Mouse (Mus musculus): Measurements from ENCODE around the gene Relb.
A peak's percentile ranks its signal among the peaks of the same experiment; 100 is the strongest.

Relb gene

GRCm38 (mm10) chr7:19629361-19629734 is at the start of gene Relb:
Relb (minus strand) TSS chr7:19629438.
- DNase-seq (ENCODE audit: low spot score) = peak; percentile 84

DNA sequence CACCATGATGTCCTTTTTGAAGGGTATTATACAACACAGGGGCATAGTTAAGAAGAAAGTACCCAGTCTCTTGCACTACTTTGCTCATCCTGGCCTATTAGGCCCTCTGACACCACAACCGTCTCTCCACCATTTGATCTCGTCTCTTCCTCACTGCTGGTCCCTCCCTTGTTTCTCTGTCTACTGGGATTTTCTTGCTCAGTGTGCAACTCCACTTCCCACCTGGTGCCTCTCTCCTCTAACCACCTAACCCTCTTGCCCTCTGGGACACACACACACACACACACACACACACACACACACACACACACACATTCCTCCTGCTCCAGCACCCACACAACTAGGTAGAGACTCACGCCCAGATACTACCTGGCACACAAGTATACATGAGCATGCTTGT is 49.7 kb upstream of the Relb start:
- DNase-seq (ENCODE audit: low spot score) = no peak

- DNase-seq (ENCODE audit: low spot score) = no peak
These were observed 48.6 kb upstream of the Relb start, which contains the start of gene Apoc2 for GRCm38 (mm10) chr7:19677872-19678271. Apoc2 (minus strand) TSS chr7:19677941.

GRCm38 (mm10) chr7:19676662-19677061 is 47.4 kb upstream of the Relb start:
- DNase-seq (ENCODE audit: low spot score) = no peak

DNA sequence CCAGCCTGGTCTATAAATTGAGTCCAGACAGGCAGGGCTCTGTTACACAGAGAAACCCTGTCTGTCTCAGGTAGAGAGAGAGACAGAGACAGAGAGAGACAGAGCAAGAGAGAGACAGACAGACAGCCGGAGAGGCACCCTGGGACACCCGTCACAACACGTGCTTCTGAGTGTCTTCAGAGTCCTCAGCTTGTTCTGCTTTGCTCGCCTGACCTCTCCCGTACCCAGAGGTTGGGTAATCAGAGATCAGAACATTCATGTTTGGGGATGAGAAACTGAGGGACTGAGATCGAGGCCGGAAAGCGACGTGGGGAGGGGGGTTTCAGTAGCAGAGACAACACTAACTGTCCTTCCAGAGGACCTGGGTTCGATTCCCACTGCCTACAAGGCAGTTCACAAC is 46.6 kb upstream of the Relb start:
- DNase-seq (ENCODE audit: low spot score) = no peak

DNA sequence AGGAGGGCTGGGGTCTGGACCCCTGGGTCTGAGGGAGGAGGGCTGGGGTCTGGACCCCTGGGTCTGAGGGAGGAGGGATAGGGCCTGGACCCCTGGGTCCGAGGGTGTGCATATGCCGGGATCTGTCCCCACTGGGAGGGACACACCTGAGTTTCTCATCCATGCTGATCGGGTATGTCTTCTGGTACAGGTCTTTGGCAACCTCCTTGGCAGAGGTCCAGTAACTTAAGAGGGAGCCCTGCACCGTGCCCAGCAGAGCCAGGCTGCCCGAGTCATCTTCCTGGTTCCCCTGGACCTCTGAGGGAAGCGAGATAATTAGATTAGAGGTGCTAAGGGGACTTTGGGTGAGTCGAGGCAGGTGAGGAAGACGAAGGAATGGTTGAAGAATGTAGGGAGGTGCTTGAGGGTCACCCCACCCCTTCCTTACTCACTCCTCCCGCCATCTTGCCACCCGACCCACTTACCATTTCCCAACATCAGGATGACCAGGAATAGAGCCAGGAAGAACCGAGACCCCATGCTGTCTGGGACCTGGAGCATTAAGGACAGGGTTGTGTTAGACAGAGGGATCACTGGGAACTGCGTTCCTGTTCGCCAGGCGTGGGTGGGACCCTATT is 44.0 kb upstream of the Relb start:
- no peak for DNase-seq (ENCODE audit: low spot score)

DNA sequence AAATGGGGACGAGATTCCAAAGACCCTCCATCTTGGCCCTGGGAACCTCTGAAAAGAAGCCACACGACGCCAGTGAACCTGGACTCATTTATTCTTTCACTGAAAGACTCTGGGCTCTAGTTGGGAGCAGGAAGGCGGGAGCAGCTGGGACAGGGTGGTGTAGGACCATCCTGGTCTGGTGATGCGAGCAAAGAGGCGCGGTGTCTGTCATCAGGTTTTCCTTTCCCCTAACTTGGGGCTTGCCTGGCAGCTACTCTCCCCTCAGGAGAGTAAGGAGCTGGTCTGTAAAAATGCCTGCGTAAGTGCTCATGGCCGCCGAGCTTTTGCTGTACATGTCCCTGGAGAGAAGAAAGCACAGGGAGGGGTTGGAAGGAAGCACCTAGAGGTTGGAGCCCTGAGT is 42.3 kb upstream of the Relb start:
- DNase-seq (ENCODE audit: low spot score) = no peak

- peak; percentile 85 for DNase-seq (ENCODE audit: low spot score)
These were observed 39.9 kb upstream of the Relb start for GRCm38 (mm10) chr7:19668947-19669721.

GRCm38 (mm10) chr7:19667434-19667833 is 38.2 kb upstream of the Relb start:
- DNase-seq (ENCODE audit: low spot score) = no peak

DNA sequence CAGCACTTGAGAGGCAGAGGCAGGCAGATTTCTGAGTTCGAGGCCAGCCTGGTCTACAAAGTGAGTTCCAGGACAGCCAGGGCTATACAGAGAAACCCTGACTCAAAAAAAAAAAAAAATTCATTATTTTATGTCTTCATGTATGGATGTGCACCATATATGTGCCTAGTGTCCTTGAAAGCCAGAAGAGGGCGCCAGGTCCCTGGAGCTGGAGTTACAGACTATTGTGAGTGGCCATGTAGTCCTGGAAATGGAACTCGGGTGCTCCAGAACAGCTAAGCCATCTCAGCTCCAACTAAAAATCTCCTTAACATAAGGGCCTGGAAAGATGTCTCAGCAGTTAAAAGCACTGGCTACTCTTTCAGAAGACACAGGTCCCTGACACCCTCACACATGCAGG is 37.5 kb upstream of the Relb start:
- no peak for DNase-seq (ENCODE audit: low spot score)

DNA sequence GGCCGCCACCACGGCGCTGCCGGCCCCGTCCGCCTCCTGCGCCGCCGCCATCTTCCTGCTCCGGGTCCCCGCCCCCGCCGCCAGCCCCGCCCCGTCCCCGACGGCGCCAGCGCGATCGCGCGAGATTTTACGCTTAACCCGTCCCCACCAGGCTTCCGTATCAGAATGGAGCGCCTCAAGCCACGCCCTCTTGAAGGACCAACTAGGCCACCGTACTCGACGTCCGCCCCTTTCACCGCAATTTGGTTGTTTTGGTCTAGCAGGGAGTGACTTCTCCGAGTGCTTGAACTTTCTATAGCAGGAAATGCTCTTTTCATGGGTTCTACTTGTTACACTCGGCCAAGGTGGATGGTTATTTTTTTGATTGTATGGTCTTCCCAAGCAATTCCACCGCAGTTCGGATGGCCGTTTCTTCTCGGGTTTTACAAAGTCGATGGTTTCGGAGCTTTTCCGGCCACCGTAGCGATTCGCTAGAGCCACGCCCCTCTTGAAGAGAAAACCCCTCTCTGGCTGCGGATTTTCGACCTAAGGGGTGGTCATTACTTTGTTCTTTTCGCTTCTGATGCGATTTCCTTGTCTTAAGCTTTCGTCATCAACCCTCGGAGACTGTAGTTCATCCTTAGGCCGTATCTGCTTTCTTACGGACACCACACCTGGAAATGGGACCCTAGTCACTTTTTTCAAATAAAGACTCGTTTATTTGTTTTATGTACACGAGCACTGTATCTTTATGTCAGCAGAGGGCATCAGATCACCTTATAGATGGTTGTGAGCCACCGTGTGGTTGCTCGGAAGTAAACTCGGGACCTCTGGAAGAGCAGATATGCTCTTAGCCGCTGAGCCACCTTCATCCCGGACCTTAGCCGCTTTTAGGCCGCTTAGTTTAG is 36.0 kb upstream of the Relb start, which contains the start of gene Clptm1:
TSS of gene Clptm1 (minus strand) at position 79 of the 887 bp plus-strand sequence.
- DNase-seq (ENCODE audit: low spot score) = peak; percentile 95

DNA sequence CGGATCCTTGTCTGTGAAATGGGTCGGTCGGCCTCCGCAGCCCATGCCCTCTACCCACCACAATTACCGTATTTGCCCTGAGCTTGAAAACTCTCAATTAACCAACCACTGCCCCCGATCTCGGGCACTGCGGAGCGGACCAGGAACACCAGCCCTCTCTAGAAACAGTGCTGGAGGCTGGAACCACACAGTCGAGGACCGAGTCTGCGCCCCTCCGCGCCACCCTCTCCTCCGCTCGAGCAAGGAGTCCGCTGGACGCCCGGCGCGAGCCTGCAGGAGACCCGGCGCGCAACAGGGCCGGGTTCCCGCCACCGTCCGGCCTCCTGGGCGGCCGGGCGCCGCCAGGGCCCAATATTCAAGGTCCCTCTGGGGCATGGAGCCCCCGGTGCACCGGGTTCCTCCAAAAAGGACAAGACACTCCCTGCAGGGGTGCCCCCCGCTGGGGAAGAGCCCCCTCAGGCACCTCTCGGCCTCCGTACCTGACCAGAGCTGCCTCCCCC is 35.3 kb upstream of the Relb start:
- DNase-seq (ENCODE audit: low spot score) = no peak

GRCm38 (mm10) chr7:19663940-19664339 is 34.7 kb upstream of the Relb start:
- DNase-seq (ENCODE audit: low spot score) = peak; percentile 23

DNA sequence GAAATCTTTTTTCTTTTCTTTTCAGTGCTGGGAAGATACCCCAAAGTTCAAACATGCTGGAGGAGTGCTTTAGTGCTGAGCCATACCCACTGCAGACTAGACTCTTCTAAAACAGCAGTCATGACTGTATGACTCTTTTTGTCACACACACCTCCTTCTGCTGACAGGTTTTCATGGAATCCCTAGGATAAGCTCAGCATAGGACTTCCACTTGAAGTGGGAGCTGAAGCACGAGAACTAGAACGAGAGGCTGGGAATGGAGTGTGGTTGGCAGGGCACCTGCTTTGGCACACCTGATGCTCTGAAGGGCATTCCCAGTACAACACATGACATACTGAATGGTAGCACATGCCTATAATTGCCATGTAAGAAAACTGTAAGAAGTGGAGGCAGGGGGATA is 23.4 kb upstream of the Relb start:
- no peak for DNase-seq (ENCODE audit: low spot score)

DNA sequence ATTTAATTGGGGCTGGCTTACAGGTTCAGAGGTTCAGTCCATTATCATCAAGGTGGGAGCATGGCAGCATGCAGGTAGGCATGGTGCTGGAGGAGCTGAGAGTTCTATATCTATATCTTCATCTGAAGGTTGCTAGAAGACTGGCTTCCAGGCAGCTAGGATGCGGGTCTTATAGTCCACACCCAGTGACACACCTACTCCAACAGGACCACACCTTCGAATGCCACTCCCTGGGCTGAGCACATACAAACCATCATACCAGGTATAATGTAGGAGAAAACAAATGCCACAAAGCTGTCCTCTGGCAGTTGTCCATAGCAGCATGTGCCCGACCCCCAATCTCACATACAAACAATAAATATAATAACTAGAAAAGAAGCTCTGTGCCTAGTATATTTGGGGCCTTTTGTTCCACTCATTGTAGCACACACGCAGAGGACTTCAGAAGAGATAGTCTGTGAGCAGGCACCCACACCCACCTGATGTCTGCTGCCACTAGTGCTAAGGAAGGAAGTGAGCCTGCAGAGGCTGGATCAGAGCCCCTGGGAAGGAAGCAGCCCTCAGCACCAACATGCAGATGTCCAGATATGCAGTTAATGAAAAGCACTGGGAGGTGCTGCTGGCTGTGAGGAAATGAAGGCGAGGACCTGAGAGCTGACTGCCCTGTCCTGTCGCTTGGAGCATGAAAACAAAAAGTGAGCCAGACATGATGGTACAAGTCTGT is 22.0 kb upstream of the Relb start:
- no peak for DNase-seq (ENCODE audit: low spot score)

DNA sequence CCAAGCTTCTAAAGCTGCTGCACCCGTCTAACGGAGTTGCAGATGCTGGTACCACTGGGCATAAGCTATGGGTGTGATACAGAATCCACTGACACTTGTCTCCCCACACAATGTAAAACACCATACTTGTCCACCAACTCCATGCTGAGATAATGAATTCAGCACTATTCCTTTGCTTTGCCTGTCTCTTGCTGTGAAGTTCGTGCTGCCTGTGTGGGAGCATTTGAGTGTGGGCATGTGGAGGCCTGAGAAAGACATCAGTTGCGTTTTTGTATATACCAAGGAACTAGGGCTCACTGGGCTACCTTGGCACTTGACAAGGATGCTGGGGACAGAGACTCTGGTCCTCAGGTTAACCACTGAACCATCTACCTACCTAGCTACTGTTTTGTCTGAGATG is 12.0 kb upstream of the Relb start:
- no peak for DNase-seq (ENCODE audit: low spot score)

DNA sequence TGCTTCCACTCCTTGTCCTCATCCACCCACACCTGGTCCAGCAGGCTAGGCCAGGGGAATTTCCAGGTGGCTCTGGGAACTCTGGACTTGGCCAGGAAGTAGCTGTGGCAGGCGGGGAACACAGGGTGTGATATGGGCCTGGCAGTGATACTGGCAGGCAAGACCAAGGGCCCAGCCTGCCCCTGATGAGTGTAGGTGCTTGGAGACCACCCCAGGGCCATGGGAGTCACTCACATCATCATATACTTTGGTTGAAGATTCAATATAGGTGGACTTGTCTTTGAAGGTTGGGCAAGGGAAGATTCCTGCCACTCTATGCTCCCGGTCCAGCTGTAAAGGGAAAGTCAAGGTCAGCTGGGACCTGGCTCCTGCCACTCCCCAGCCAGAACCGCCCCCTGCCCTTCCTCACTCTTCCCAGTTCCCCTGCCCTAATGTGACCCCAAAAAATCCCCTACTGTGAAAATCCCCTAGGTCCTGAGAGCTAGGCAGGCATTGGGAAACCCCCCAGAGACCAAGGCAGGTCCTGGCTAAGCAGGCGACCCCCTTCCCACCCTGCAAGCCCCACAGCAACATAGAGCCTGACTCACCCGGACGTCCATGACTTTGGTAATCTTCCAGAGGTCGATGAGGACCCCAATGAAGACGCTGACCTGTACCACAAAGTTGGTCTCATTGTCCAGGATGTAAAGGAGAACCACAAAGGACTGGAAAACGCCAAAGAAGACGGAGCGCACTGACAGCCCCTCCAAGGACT is 6.0 kb upstream of the Relb start:
- no peak for DNase-seq (ENCODE audit: low spot score)

DNA sequence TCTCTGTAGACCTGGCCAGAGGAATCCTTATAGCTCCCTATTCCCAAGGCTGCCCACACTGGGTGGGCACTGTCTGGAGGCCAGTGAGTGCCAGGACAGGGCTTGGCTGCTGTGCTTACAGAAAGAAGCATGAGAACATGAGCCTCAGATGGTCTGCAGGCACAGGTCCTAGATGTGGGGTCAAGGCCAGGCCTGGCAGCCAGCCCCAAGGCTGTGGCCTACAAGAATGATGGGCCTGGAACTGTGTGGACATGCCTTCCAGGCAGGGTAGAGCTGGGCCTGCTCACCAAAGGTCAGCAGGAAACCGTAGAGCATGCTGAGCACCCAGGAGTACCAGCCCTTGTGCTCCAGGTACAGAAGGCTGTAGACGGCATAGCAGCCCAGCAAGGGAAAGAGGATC is 5.4 kb upstream of the Relb start:
- peak; percentile 58 for DNase-seq (ENCODE audit: low spot score)

DNA sequence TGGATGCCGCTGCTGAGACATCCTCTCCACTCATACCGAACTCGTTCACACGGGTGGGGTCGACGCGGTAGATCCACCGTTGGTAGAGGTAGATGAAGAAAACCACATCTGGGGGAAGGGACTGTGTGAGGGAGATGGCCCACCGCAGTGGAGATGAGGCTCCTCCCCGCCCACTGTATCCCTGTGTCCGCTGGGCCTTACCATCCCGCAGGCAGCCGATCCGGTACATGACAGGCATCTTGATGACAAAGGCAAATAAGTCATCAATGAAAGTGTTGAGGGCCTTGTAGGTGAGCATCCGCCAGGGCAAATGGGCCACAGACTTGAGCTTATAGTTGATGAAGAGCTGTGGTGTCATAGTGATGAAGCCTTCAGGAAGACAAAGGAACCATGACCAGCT is 4.6 kb upstream of the Relb start:
- no peak for DNase-seq (ENCODE audit: low spot score)

- DNase-seq (ENCODE audit: low spot score) = no peak
These were observed 4.0 kb upstream of the Relb start for GRCm38 (mm10) chr7:19633197-19633596.

DNA sequence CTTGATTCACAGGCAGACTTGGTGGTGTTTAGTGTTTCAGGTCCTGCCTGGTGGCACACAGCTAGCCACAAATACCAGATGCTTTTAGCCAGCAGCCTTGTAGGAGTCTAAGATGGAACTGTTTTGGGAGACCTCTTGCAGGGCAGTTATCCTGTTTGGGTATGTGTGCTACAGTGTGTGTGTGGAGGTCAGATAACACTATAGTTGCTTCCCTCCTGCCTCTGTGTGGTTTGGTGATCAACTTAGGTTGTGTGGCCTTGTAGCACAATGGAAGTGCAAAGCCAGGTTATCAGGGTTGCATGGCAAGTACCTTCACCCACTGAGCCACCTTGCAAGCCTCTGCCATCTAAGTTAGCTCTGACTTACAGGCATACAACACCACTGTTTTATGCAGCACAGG is 3.5 kb upstream of the Relb start:
- DNase-seq (ENCODE audit: low spot score) = no peak
